Mouse (Mus musculus) layer of hippocampus, postnatal 36 days (tissue): ENCODE data around the gene Gm21887. TPM values are rescaled to one million over a fixed set of nuclear protein-coding genes. Genes with fewer than 3 reads are reported as not detected.
"Not testable (repeated sequence)": the region's sequence is repeated elsewhere in the genome, so short reads cannot be mapped to it uniquely, and the experiment has no call there.

Experiments
- DNase-seq, 2 experiments: peaks; one replicate each; pipeline ENCODE4 v3.0.0; 2022
- total RNA-seq, 2 experiments: library from RNA; stranded (reverse); gene quantifications; 2 replicates each; pipeline ENCODE4 v1.2.3; 2021

Gm21887 gene
- total RNA-seq: 100 to 1,000 TPM; 230 to 241 TPM

DNA sequence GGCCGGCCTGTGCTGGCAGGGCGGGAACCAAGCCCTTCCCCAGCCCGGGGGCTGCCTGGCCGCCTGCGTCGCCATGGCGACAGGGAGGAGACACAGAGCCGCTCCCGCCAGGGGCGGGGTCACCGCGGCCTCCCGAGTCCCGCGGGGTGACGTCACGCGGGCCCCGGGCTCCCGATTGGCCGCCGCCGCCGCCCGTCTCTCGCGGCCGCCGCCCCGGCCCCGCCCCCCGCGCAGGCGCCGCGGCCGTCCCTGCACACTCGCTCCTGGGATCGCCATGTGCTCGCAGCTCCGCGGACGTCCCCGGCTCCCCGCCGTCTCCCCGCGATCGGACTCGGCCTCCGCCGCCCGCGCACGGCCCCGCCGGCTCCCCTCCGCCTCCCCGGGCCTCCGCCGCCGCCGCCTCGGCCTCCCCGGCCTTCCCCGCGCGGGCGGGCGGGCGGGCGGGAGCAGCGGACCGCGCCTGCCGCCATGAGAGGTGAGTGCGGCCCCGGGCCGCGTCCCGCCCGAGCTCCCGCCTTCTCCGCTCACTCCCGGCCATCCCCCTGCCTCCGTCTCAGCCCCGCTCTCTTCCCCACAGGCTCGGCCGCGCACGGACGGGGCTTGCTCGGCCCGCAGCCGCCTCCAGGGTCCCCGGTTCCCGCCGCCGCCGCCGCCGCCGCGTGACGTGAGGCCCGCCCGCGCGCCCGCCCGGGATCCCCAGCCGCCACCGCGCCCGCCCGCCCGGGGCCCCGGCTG, at the start of gene Gm21887:
TSS of gene Gm21887 (plus strand) at position 644 of the 735 bp plus-strand sequence.
- DNase-seq: peak; percentile 96 to 99

DNA sequence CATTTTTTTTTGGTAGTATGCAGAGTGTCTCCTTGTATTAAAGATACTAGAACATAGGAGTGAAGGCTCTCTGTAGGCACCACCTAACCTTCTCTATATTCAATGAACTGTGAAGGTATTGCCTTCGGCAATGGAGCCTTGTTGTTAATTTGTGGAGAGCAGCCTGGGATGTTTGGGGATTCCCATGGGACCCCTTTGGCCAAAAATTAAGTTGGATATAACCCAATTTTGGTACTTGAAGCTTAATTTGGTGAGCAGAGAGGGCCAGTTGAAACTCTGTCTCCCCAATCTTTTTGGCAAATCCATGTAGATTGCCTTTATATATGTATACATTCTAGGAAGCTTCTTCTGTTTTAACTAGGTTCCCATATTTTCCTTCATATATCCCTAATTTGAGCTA, 40.1 kb upstream of the Gm21887 start:
- DNase-seq: no peak

DNA sequence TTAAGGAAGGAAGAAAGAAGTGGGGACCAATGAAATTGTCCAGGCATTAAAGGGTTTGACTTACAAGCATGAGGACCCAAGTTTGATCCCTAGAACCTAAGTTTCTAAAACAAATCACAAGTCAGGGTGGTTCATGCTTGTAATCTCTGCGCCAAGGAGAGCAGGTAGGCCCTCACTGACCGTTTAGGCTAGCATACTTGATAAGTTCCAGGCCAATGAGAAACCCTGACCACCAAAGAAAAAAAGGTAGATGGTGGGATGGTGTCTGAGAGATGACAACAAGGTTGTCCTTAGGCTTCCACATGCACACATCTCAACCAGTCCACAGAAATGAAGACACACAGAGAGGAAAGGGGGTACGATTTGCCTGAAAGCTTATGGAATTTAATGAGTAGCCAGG, 39.7 kb upstream of the Gm21887 start:
- DNase-seq: not testable (repeated sequence)

- DNase-seq: not testable (repeated sequence)
Measured at GRCm38 (mm10) chrX:169970546-169970945, 38.9 kb upstream of the Gm21887 start.

- DNase-seq: not testable (repeated sequence)
Measured at GRCm38 (mm10) chrX:169971562-169971961, 37.9 kb upstream of the Gm21887 start.

GRCm38 (mm10) chrX:169972131-169972530, 37.3 kb upstream of the Gm21887 start:
- not testable (repeated sequence) for DNase-seq

DNA sequence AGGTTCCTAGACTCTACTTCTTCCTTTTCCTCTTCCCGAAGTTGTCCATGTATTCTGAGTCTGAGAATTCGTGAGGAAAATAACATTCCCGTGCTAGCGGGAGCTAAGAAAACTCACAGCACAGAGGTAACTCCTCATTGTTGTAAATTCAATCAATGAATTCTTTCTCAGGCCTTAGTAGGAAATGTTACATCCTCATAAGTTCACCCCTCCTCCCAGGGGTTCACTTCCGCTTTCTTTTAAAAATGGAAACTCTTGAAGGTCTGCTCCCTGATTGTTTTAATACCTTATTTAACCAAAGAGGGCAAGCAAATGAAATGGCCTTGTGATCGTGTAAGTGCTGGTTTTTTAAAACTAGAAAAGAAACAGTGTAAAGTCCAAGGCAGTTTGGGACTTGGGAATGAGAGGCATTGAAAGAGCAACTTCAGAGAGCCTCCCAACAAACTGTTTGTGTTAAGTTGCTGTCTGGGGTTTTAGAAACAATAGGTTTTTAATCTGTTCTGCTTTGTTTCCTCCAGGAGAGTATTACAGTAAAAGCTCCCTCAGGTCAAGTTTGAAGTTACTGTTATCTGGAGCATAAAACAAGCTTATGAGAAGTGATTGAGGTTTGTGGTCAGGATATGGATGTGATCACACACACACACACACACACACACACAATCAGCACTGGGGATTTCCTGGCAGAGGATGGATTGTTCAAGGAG, 36.5 kb upstream of the Gm21887 start:
- DNase-seq: not testable (repeated sequence)

DNA sequence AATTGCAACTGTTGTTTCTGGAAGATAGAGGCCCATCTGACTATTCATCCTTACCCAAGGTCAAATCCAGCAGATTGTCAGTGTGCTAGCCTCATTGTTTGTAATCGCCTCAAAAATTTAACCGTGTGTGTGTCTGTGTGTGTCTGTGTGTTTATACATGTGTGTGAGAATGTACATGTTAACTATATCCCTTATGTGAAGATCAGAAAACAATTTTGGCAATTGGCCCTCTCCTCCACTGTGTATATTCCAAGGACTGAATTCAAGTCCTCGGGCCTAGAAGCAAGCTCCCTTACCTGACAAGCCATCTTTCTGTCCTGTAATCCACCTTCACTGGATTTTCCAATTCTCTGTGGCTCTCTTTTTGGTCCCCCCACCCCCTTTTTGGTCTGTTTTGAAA, 35.7 kb upstream of the Gm21887 start:
- DNase-seq: peak in 1 of 2 experiments; percentile 2

DNA sequence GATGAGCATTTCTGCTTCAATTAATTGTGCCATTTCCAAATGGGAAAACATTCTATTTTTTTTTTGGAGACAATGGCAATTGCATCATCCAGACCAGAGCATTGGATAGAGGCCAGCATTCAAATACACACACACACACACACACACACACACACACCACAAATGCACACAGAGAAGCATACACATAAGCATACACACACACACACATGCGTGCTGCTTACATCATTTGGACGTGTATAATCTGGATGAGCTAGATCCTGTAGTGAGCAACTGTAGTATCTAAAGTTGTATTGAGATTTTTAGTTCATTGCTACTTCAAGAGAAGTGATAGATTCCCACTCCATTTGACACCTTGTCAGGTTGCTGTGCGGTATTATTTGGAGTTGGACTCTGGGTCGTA, 35.0 kb upstream of the Gm21887 start:
- peak in 1 of 2 experiments; percentile 7 for DNase-seq

DNA sequence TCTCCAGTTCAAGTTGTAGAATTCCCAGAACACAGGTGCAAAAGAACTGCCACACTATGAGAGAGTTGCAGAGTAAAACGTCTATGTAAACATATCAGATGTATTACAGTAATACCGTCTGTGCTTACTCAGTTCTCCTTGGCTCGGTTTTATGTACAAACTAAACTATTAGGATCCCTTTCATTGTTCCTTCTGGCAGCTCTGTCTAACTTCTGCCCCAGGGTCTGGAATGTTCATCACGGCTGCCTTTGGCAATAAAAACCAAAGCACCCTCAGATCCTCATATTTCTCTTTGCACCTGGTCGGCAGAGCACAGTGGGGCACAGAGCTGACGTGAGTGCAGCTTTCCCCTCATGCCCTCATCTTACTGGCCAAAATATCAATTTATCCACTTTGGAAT, 34.5 kb upstream of the Gm21887 start:
- peak in 1 of 2 experiments; percentile 5 for DNase-seq

DNA sequence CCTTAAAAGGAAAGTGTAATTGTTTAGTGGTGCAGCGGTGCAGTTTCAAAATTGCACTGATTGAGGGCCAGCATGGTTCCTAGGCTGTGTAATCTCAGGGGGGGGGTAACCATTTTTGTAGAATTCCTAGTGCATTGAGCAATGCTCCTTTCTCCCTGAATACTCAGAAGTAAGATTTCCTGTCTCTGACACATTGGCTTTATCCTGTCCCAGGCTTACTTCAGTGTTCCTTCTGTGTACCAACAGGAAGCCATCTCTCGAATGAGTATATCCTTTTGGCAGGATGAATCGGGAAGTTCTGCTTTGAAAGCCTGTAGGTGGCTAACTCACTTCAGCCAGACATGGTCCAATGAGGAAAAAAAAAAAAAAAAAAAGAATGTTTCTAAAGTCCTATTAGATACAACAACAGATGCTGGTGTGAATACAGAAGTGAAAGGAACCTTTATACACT, 33.8 kb upstream of the Gm21887 start:
- DNase-seq: peak in 1 of 2 experiments; percentile 7

DNA sequence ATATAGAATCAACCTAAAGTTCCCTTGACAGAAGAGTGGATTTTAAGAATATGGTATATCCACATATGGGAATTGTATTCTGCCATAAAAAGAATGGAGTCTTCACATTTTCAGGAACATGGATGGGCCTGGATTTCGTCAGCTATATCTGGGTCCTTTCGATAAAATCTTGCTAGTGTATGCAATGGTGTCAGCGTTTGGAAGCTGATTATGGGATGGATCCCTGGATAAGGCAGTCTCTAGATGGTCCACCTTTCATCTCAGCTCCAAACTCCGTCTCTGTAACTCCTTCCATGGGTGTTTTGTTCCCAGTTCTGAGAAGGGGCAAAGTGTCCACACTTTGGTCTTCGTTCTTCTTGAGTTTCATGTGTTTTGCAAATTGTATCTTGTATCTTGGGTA, 33.1 kb upstream of the Gm21887 start:
- DNase-seq: not testable (repeated sequence)

GRCm38 (mm10) chrX:169977856-169978435, 31.5 kb upstream of the Gm21887 start:
- not testable (repeated sequence) for DNase-seq

GRCm38 (mm10) chrX:169978436-169979381, 30.8 kb upstream of the Gm21887 start:
- DNase-seq: peak; percentile 82 to 89

GRCm38 (mm10) chrX:169979461-169980202, 29.8 kb upstream of the Gm21887 start:
- DNase-seq: peak in 1 of 2 experiments; percentile 58

GRCm38 (mm10) chrX:169980203-169980556, 29.3 kb upstream of the Gm21887 start:
- not testable (repeated sequence) for DNase-seq

DNA sequence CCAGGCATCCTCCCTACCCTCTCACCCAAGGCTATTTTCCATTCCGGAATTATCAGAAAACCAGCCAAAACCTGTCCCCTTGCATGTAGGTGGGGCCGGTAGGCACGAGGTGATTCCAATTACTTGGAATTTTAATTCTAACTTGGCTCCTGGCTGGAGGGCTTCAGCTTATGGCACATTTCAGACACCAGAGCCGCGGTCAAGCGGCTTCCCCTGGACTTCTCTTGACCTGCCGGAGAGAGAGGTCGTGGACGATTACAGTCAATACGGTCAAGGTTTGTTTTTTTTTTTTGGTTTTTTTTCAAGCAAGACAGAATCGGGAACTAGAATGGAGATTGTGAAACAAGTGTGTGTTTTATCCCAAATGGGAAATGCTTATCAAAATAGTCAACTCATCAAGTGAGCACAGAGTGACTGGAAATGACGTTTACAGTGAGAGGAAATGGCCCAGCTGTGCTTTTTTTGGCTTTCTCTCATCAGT, 28.6 kb upstream of the Gm21887 start:
- no peak for DNase-seq

GRCm38 (mm10) chrX:169981761-169982181, 27.7 kb upstream of the Gm21887 start:
- not testable (repeated sequence) for DNase-seq

GRCm38 (mm10) chrX:169982606-169983400, 26.7 kb upstream of the Gm21887 start:
- DNase-seq: not testable (repeated sequence)
